Mouse (Mus musculus) frontal cortex, postnatal 25 days (tissue): ENCODE data around the gene Lrch3.
"Not testable (repeated sequence)": the region's sequence is repeated elsewhere in the genome, so short reads cannot be mapped to it uniquely, and the experiment has no call there.

Experiments
- DNase-seq, 2 experiments: peaks; one replicate each; pipeline ENCODE4 v3.0.0; 2022; ENCODE audit warnings: low spot score in 2 of 2

Gene Lrch3

DNA sequence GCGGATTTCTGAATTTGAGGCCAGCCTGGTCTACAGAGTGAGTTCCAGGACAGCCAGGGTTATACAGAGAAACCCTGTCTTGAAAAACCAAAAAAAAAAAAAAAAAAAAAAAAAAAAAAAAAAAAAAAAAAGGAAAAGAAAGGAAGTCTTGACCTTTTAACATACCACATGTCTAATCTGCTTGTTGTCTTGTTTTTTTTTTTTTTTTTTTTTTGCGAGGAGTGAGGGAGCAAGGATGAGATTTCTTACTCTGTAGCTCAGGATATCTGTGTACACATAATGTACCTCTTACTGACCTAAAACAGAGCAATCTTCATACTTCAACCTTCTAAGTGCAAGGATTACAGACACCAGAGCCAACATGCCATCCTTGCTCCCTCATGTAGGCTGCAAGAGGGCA lies 141.0 kb downstream of the Lrch3 start:
- DNase-seq, result not testable (repeated sequence)

DNA sequence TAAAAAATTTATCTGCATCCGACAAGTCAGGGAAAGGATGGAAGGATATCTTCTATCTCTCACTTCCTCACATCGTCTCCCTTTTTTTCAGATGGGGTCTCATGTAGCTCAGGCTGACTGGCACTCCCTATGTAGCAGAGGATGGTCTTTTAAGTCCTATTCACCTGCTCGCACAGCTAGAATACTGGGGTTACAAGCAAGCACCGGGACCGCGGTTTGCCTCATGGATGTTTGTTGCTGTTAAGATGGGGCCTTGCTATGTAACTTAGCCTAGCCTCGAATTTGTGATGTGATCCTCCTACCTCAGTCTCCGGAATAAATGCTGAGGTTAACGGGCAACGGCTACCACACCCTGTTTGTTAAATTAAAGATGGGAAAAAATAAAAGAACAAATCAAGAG lies 141.8 kb downstream of the Lrch3 start:
- no peak for DNase-seq

DNA sequence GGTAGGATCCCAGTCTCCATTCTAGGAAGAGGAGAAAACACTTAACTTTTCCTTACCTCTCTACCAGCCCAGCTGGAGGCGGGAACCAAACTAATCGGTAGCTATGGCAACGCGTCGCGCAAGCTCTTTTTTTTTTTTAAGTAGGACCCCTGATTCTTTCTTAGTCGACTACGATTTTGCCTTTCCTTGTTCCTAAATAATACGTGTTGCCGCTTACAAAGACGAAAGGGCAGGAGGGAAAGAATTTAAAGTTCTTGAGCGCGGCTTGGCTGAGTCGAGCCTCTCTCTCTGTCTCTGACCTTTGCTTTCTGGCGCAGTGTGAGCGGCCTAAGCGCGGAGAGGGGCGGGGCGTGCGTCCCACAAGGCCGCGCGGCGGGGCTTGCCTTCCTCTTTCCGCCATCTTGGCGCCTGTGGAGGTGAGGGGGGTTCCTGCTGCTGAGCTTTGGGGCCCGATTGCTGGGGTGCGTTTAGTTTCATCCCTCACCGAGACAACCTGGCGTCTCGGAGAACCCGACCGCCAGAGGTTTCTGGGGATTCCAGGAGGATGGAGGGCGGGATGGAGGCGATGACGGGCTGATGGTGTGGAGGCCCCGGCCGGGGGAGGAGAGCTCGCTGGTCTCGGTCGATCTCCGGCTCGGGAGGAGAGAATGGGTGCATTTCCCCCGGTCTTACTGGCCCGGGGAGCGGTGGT lies 142.3 kb downstream of the Lrch3 start, which contains the start of the genes Iqcg and Rpl35a:
Iqcg (minus strand) TSS at position 124 of the 691 bp plus-strand sequence.
Rpl35a (plus strand) TSS at position 359 of the 691 bp plus-strand sequence.
- DNase-seq, result peak; percentile 82 to 87

- DNase-seq, result no peak
Measured at GRCm38 (mm10) chr16:33056786-33057185, 142.9 kb downstream of the Lrch3 start.

DNA sequence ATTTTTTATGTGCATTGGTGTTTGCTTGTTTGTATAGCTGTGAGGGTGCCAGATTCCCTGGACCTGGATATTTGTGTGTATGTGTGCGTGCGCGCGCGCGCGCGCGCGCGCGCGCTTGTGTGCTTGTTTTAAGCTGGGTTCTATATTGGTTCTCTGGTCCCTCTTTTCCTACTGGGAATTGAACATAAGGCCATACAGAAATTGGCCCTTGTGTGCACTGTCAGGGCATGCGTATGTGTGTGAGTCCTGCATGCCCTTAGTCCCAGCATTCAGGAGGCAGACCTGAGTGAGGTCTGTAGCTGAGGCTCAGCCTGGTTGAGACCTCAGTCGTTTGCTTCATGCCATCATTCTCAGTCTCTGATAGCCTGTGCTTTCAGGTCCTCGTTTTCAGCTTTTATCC lies 144.1 kb downstream of the Lrch3 start:
- DNase-seq, result no peak

- DNase-seq, result not testable (repeated sequence)
Measured at GRCm38 (mm10) chr16:33058656-33059055, 144.8 kb downstream of the Lrch3 start.

DNA sequence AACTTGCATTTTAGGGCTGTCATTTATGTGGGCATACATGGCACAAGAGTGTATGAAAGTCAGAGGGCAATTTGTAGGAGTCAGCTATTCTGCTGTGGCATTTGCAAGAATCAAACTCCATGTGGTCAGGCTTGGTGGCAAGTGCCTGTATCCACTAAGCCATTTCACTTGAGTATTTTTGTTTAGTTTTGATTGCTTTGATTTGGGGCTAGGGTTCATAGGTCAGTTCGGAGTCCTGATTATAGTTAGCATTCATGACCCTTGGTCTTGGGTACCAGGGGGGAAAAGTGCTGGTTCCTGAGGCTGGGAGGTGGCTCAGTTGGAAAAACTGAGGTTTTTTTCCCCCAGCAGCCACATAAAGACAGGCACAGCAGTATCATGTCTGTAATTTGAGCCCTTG lies 145.6 kb downstream of the Lrch3 start:
- no peak for DNase-seq

- no peak for DNase-seq
Measured at GRCm38 (mm10) chr16:33060926-33061325, 147.0 kb downstream of the Lrch3 start.

DNA sequence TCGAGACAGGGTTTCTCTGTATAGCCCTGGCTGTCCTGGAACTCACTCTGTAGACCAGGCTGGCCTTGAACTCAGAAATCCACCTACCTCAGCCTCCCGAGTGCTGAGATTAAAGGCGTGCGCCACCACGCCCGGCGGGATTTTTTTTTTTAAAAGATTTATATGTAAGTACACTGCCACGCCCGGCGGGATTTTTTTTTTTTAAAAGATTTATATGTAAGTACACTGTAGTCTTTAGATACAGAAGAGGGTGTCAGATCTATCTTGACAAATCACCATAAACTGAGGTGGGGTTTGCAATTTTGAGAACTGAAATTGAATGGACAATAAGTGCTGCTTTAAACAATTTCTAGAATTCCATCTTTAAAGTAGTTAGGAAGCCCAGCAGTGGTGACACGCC lies 147.5 kb downstream of the Lrch3 start:
- no peak for DNase-seq

- DNase-seq, result peak; percentile 68 to 79
Measured at GRCm38 (mm10) chr16:33062024-33062681, 148.3 kb downstream of the Lrch3 start, which contains the start of gene Lmln. Lmln (plus strand) TSS chr16:33062521.

DNA sequence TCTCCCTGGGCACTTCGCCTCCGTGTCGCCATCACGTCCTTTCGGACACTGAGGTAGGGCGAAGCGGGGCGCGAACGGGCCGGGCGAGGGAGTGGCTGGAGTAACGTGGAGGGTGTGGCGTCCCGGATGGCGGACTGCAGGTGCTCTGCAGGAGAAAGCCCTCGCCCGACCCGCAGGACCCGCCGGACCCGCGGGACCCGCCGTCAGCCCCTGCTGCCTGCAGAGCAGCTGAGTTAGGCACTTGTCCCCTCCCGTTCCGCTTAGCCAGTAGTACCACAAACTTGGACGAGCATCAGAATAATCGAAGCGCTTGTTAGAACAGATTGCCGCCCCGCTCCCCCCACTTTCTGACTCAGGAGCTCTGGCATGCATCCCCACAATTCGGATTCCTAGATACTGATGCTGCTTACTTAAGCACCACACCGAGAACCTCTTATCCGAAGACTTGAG lies 148.8 kb downstream of the Lrch3 start:
- peak; percentile 40 to 47 for DNase-seq

DNA sequence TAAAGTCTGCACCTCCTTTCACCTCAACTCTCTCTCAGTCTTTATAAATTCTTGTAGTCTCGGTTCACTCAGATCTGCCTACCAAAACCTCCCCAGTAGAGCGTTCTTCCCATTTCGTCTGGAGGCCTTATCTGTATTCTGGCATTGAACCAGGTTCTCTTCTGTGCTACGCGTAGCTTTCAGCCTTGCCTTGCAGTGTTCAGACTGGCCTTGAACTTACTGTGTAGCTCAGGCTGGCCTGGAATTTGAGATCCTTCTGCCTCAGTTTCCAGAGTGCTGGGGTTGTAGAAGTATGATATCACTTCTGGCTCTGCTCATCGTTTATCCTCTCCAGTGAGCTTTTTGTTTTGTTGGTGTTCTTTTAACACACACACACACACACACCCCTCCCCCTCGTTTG lies 149.4 kb downstream of the Lrch3 start:
- DNase-seq, result no peak

DNA sequence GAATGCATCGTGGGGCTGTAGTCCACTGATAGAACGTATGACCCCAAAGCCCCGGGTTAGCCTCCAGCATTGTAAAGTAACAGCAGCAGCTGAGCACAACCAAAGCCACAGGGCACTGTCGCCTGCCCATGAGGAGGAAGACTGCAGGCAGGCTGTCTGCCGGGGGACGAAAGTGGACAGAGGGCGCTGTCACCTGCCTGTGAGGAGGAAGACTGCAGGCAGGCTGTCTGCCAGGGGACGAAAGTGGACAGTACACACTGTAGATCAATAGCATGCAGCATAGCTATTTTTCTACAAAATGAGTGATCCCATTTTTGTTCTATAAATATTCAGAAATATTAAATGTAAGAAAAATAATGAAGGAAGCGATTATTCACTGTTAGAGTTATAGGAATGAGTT lies 150.7 kb downstream of the Lrch3 start:
- no peak for DNase-seq
